Mouse (Mus musculus) left cerebral cortex, postnatal 10 days (tissue): ENCODE results near the gene Dnah12. TPM values are rescaled to one million over a fixed set of nuclear protein-coding genes. Genes with fewer than 3 reads are reported as not detected.

Experiments used
- DNase-seq, 2 experiments: peaks; one replicate each; pipeline ENCODE4 v3.0.0; 2021 to 2022; ENCODE audit warnings: low spot score in 2 of 2, mixed read lengths in 1 of 2; ENCODE audit errors: extremely low spot score in 1 of 2
- intact Hi-C: fragments of 180-260 bp; cut with DNase I; formaldehyde crosslinking; loops from one replicate; pipeline ENCODE4 v1.15.1; 2025
- microRNA-seq: library from miRNA; unstranded; fragments of <30 nt; microRNA quantifications from one replicate; pipeline ENCODE4 v1.2.0, GENCODE M21; 2022
- total RNA-seq, 2 experiments: library from RNA; stranded (reverse); gene quantifications; 2 replicates each; pipeline ENCODE4 v1.2.3; 2021

Dnah12 gene
- total RNA-seq, 2 experiments from 2014 or later, result 0.26 to 0.62 TPM

DNA sequence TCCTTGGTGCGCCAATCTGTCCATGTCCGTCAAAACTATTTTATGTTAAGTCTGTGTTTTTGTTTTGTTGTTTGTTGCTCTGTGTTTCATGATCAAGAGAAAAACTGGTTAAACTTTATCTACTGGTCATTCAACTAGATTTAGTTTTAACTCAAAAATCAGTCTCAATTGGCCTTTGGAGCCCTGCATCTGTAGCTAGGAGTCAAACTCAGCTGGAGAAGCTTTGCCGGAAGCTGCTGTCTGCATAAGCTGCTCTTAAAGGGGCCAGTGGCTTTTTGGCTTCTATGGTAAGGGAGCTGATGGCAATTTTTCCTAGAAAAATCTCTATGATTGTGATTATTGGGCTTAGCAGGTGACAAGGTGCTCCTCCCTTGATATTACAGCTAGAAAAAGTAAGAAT, 241.8 kb downstream of the Dnah12 start:
- no peak for DNase-seq
- intact Hi-C loops, result no loop called here

GRCm38 (mm10) chr14:26935558-26935957, 242.5 kb downstream of the Dnah12 start:
- intact Hi-C loops, result no loop called here
- no peak for DNase-seq

Small RNA genes lying within 50 kb of the gene (microRNA-seq; reads per million reads assigned to microRNA genes)
- gene Mir7672, result 2.3 reads per million

Other genes with a start within 250 kb of the Dnah12 start
- gene Slmap, start 158.3 kb upstream of the Dnah12 start, total RNA-seq, result 10 to 100 TPM; 83.3 to 83.9 TPM
- gene Dennd6a, start 119.4 kb upstream of the Dnah12 start, total RNA-seq, result 10 to 100 TPM; 24.4 to 25.4 TPM
- 100 to 1,000 TPM; 154 to 157 TPM for gene Arf4, start 55.2 kb upstream of the Dnah12 start, total RNA-seq
- 10 to 100 TPM; 10.2 to 10.3 TPM for gene Pde12, start 23.4 kb upstream of the Dnah12 start, total RNA-seq
- under 1 TPM in 1 of 2 experiments, not detected in 1; 0.73 TPM for gene Asb14, start 201.3 kb downstream of the Dnah12 start, total RNA-seq